Mouse (Mus musculus) neural tube, embryonic 15.5 days (tissue): Measurements from ENCODE around the gene Kif13a. TPM values are rescaled to one million over a fixed set of nuclear protein-coding genes. Genes with fewer than 3 reads are reported as not detected.

Experiments used
- ATAC-seq: fragments of 200-750 bp; cut with Nextera tagmentation; 2 replicates; pipeline ENCODE4 v1.8.0; 2017; ENCODE audit warnings: mild to moderate bottlenecking, moderate TSS enrichment, moderate library complexity; ENCODE audit not compliant: low FRiP score
- H3K27ac ChIP-seq: fragments of 300-500 bp; sonication (generic); replicated peaks from 2 replicates; pipeline ENCODE4 v1.5.1; 2015; ENCODE audit warnings: mild to moderate bottlenecking, inconsistent platforms
- H3K27me3 ChIP-seq: fragments of 300-500 bp; sonication (generic); replicated peaks from 2 replicates; pipeline ENCODE4 v1.6.1; 2015; ENCODE audit warnings: inconsistent platforms
- H3K36me3 ChIP-seq: fragments of 300-500 bp; sonication (generic); 2 replicates; pipeline ENCODE4 v1.6.1; 2015; ENCODE audit warnings: inconsistent platforms
- H3K4me1 ChIP-seq: fragments of 300-500 bp; sonication (generic); 2 replicates; pipeline ENCODE4 v1.6.1; 2015; ENCODE audit warnings: inconsistent platforms
- H3K4me2 ChIP-seq: fragments of 300-500 bp; sonication (generic); 2 replicates; pipeline ENCODE4 v1.6.1; 2015; ENCODE audit warnings: inconsistent platforms, mild to moderate bottlenecking, moderate library complexity
- H3K4me3 ChIP-seq: fragments of 300-500 bp; sonication (generic); replicated peaks from 2 replicates; pipeline ENCODE4 v1.5.1; 2015; ENCODE audit warnings: mild to moderate bottlenecking, inconsistent platforms
- H3K9ac ChIP-seq: fragments of 300-500 bp; sonication (generic); replicated peaks from 2 replicates; pipeline ENCODE4 v1.6.1; 2015; ENCODE audit warnings: mild to moderate bottlenecking, inconsistent platforms
- H3K9me3 ChIP-seq: fragments of 300-500 bp; sonication (generic); replicated peaks from 2 replicates; pipeline ENCODE4 v1.6.1; 2016; ENCODE audit warnings: inconsistent platforms
- WGBS: fragments of 180-500 bp; shearing (Covaris S2); methylation state at CpG from one replicate; pipeline ENCODE4 v1.1.7; 2015; ENCODE audit warnings: mixed read lengths; 5-methylcytosine and 5-hydroxymethylcytosine counted together
- polyA plus RNA-seq: library from polyadenylated mRNA; unstranded; fragments of >200 nt; fragmentation: Nextera tagmentation; extraction: Ambion mirVana; gene quantifications from 2 replicates; pipeline ENCODE4 v1.2.1, GENCODE M21; 2015

Kif13a gene
- polyA plus RNA-seq, 1 experiment from 2014 or later = 10.2 TPM

DNA sequence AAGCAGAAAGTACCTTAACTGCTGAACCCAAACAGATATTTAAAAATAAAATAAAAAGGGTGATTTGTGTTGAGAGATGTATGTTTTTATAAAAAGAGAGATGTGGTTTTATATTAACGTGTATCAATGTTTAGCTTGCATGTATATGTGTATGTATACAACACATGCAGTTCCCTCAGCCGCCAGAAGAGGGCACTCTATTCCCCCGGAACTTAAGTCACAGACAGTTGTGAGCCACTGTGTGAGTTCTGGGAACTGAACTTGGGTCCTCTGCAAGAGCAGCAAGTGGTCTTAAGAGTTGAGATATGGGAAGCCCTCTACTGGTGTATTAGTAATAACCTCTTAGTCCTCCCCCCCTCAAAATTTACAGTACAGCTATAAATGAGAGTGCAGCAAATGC, 96.7 kb downstream of the Kif13a start:
- Histone ChIP-seq H3K9ac (no peak overlapping the region), H3K36me3 (peaks cover 26% of the 10 kb centered on the region), H3K4me1 (no peaks in the 10 kb centered on the region), H3K4me3 (no peak overlapping the region), H3K27me3 (no peaks in the 10 kb centered on the region), H3K27ac (no peak overlapping the region), H3K9me3 (no peaks in the 10 kb centered on the region), H3K4me2 (no peak overlapping the region)
- no peak for ATAC-seq
- WGBS = 75% methylated on average over 3 of the region's 3 CpGs

DNA sequence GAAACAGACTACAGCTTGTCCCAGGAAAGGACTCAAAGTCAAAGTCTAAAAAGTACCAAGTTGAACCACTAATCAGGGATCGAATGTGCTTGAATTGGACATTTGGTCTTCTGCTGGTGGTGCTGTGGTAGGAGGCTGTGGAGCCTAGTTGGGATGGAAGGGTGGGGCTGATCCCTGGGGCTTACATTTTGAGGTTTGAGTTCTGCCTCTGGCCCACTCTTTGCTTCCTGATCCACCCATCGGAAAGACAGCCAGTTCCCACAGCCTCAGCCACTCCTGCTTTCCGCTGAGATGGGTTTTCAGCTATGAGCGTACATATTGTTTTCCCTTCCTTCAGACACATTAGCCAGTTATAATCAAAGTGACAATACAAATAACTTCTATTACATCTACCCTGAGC, 106.4 kb downstream of the Kif13a start:
- peaks cover 3% of the 10 kb centered on the region; the same call in 1 of the 2 replicates for H3K9me3 ChIP-seq
- no peaks in the 10 kb centered on the region for H3K27me3 ChIP-seq
- H3K4me2 ChIP-seq = no peak overlapping the region
- H3K27ac ChIP-seq = no peak overlapping the region
- H3K36me3 ChIP-seq = peaks cover 34% of the 10 kb centered on the region
- peaks cover 15% of the 10 kb centered on the region for H3K4me1 ChIP-seq
- no peak overlapping the region for H3K4me3 ChIP-seq
- WGBS = 96% methylated on average over 4 of the region's 4 CpGs
- H3K9ac ChIP-seq = no peak overlapping the region
- no peak for ATAC-seq

DNA sequence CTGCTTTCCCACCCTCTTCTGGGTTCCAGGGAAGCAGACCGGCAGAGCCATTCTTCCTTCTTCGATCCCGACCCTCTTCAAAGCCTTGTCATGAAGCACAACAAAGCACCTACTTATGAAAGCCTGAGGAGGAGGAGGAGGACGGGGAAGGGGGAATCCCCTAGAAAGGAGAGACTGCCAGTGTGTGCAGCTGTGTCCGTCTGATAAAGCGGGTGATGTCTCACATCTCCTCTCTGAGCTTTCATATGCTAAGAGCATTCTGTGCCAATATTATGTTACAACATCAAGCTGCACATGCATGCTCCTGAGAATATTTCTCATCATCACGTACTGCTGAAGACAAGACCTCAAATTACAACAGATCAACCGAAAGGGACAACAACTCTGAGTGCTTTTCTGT, 107.5 kb downstream of the Kif13a start:
- 81% methylated on average over 8 of the region's 8 CpGs for WGBS
- Histone ChIP-seq H3K9ac (no peak overlapping the region), H3K4me2 (no peak overlapping the region), H3K27me3 (no peaks in the 10 kb centered on the region), H3K9me3 (peaks cover 3% of the 10 kb centered on the region; the same call in 1 of the 2 replicates), H3K4me1 (peaks cover 17% of the 10 kb centered on the region), H3K36me3 (peaks cover 34% of the 10 kb centered on the region), H3K27ac (no peak overlapping the region), H3K4me3 (no peak overlapping the region)
- no peak for ATAC-seq

DNA sequence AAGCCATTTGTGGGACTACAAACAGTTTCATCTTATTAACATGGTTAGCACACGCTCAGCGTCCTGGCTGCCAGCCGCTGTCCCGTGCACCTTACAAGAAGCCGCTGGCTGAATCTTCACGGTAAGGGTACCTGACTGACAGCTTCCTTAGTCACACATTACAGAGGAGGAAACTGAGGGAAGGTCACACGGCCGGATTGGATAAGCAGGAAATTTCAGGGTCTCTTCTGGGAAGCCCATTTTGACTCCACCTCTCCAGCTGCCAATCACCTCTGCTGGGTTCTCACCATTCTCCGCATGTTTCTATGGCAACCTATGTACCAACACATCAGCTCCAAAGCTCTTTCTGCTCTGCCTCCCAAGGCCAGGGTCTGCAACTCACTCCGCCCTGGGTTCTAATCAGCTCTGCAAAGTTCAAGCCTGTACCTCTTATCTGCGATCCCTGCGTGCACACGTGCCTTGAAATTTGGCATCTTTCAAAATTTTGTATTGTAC, 109.9 kb downstream of the Kif13a start:
- peak overlapping the region; percentile 17 for H3K4me3 ChIP-seq
- peaks cover 21% of the 10 kb centered on the region for H3K36me3 ChIP-seq
- H3K9me3 ChIP-seq = no peaks in the 10 kb centered on the region
- peak overlapping the region; percentile 23; the same call in 1 of the 2 replicates for H3K9ac ChIP-seq
- H3K4me1 ChIP-seq = peaks cover 17% of the 10 kb centered on the region
- peak overlapping the region; percentile 56 for H3K27ac ChIP-seq
- H3K27me3 ChIP-seq = no peaks in the 10 kb centered on the region
- ATAC-seq = peak; percentile 61; the same call in 1 of the 2 replicates
- H3K4me2 ChIP-seq = peak overlapping the region; percentile 43
- WGBS = 53% methylated on average over 13 of the region's 13 CpGs

DNA sequence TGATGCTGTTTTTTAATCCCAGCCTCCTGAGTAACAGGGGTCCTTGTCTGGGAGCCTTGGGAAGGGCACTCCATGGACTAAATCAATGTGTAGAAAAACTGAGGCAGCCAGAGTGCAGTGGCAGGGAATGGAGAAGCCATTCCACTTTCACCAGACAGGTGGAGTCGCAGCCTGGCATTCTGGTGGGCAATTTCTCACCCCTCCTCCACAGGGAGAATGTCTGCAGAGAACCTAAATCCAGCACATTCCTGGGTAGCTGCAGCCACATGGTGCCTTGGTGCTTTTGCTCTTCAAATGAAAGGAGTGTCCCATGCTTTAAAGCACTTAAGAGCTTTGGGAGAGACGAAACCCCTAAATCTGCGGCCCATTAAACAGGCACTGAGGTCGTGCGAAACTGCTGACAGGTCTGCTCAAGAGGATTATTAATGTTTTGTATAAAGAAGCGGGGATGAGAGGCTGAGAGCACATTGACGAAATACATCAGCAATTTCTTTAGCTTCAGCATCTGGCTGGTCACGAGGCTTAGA, 110.4 kb downstream of the Kif13a start:
- ATAC-seq = peak; percentile 58
- H3K4me1 ChIP-seq = peaks cover 17% of the 10 kb centered on the region
- WGBS = 20% methylated on average over 8 of the region's 8 CpGs
- H3K4me2 ChIP-seq = peak overlapping the region; percentile 43
- H3K4me3 ChIP-seq = peak overlapping the region; percentile 17
- H3K27me3 ChIP-seq = no peaks in the 10 kb centered on the region
- peaks cover 18% of the 10 kb centered on the region for H3K36me3 ChIP-seq
- H3K9ac ChIP-seq = peak overlapping the region; percentile 23; the same call in 1 of the 2 replicates
- peak overlapping the region; percentile 56 for H3K27ac ChIP-seq
- H3K9me3 ChIP-seq = no peaks in the 10 kb centered on the region

DNA sequence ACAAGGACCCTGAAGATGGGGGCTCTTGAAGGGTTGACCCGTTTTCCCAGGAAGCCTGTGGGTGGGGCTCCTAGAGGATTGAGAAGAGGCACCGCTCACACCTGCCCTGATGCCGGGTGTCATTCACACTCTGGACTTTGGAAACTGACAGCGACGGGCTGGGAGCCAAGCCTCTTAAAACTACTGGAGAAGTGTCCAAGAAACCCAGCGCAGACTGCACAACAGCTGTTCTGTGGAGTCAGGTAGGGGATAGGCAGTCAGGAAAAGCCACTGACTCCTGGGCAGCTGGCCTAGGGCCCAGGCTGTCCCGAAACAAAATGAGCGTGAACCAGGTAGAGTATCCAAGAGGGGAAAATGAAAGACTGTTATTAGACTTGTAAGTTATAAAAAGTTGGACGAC, 111.3 kb downstream of the Kif13a start:
- Histone ChIP-seq H3K9me3 (no peaks in the 10 kb centered on the region), H3K4me3 (no peak overlapping the region), H3K27ac (no peak overlapping the region), H3K4me1 (peaks cover 17% of the 10 kb centered on the region), H3K36me3 (peaks cover 11% of the 10 kb centered on the region), H3K27me3 (no peaks in the 10 kb centered on the region), H3K9ac (no peak overlapping the region), H3K4me2 (no peak overlapping the region)
- no peak for ATAC-seq
- 83% methylated on average over 9 of the region's 9 CpGs for WGBS

DNA sequence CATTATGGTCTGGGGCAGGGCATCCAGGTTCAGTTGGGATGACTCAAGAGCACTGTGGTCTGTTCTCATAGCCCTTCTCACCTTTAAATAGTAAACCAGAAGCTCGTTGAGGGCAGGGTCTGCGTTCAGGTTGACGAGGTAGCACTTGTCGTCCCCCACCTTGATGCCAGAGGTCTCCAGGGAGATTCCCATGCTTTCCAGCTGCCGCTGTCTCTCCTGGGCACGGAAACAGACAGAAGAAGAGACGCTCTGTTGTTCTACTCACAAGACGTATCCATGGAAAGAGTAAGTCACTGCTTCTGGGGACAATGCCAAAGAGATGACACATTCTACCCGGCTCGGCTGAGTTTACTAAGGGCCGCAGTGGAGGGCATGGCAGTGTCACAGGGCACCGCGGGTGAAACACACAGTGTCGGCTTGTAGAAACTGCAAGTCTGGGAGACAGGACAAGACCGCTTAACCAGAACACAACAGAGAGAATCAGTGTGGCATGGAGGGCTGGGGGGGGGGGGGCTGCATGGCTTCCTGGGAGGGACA, 117.0 kb downstream of the Kif13a start:
- Histone ChIP-seq H3K9ac (no peak overlapping the region), H3K27me3 (no peaks in the 10 kb centered on the region), H3K4me2 (no peak overlapping the region), H3K4me3 (no peak overlapping the region), H3K36me3 (peaks cover 27% of the 10 kb centered on the region), H3K9me3 (no peaks in the 10 kb centered on the region), H3K27ac (no peak overlapping the region), H3K4me1 (no peaks in the 10 kb centered on the region)
- WGBS = 90% methylated on average over 15 of the region's 15 CpGs
- no peak for ATAC-seq

DNA sequence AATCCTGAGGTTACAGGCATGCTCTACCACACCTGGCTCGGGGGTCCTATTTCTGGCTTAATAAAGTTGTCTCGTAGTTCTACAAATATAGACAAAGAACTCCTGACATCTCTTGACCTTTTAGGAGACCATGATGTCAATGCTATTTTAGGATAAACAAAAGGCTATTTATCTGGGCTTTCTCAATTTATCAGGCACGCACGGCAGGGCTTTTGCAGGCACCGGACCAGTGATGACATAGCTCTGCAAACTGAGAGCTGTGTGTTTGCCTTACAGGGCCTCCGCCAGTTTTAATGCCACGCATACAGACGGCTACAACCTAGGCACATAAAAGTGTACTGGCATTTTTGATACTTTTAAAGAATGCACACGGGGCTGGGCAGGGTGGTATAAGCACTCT, 118.0 kb downstream of the Kif13a start:
- Histone ChIP-seq H3K4me2 (no peak overlapping the region), H3K27me3 (no peaks in the 10 kb centered on the region), H3K4me3 (no peak overlapping the region), H3K4me1 (no peaks in the 10 kb centered on the region), H3K9ac (no peak overlapping the region), H3K27ac (no peak overlapping the region), H3K9me3 (no peaks in the 10 kb centered on the region), H3K36me3 (peaks cover 27% of the 10 kb centered on the region)
- WGBS = 73% methylated on average over 9 of the region's 9 CpGs
- no peak for ATAC-seq

DNA sequence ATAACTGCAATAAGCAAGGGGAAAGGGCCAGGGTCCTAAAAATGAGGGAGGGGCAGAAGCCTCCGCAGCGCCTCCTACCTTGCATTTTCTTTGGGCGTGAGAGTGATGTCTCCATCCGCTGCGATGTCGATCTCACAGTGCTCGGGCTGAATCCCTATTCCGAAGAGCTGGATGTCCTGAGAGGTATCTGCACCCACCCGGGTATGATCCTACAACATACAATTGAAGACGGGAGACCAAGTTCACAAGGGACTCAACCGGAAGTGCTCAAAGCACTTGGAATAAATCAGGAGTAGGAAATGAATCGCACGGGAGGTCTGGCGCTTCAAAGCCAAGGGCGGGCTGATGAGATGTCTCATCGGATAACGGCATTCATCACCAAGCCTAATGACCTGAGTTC, 119.1 kb downstream of the Kif13a start:
- Histone ChIP-seq H3K4me3 (no peak overlapping the region), H3K9me3 (no peaks in the 10 kb centered on the region), H3K36me3 (peaks cover 27% of the 10 kb centered on the region), H3K4me1 (no peaks in the 10 kb centered on the region), H3K9ac (no peak overlapping the region), H3K27ac (no peak overlapping the region), H3K27me3 (no peaks in the 10 kb centered on the region), H3K4me2 (no peak overlapping the region)
- no peak for ATAC-seq
- 97% methylated on average over 17 of the region's 17 CpGs for WGBS

DNA sequence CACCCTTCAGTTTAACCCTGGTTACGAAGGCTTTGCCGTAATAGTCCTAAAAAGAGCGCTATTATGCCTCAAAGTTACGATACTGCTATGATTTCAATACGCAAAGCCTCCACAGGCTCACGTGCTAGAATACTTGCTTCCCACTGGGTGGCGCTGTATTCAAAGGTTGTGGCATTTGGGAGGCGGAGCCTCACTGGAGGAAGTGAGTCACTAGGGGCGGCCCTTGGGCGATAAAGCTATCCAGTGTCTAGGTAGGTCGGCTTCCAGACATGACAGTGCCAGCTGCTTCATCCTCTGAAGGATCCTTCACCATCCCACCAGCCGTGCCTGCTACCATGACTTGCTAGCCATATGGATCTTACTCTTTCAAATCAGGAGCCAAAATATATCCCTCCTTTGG, 119.6 kb downstream of the Kif13a start:
- Histone ChIP-seq H3K27me3 (no peaks in the 10 kb centered on the region), H3K9me3 (no peaks in the 10 kb centered on the region), H3K4me2 (no peak overlapping the region), H3K9ac (no peak overlapping the region), H3K36me3 (peaks cover 27% of the 10 kb centered on the region), H3K4me3 (no peak overlapping the region), H3K27ac (no peak overlapping the region), H3K4me1 (no peaks in the 10 kb centered on the region)
- no peak for ATAC-seq
- 91% methylated on average over 12 of the region's 12 CpGs for WGBS

DNA sequence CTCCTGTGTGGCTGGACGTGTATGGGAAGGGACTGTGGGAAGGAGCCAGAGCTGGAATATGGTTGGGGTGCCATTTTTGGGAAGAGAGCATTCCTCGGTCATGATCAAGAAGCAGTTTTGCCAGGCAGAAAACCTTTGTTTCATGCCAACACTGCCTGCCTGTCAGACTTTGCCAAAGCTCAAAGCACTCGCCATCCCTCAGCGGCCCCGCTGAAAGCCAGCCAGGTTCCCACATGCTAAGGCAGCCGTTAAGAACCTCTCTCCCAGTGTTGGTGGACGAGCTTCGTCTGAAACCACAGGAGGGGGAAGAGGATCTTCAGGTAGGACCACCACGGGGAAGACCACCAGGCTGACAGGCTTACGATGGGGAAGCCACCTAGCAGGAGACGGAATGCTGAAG, 121.8 kb downstream of the Kif13a start:
- H3K4me1 ChIP-seq = no peaks in the 10 kb centered on the region
- no peak overlapping the region for H3K4me2 ChIP-seq
- H3K36me3 ChIP-seq = peaks cover 21% of the 10 kb centered on the region
- WGBS = 88% methylated on average over 11 of the region's 11 CpGs
- H3K27me3 ChIP-seq = no peaks in the 10 kb centered on the region
- H3K4me3 ChIP-seq = no peak overlapping the region
- no peak overlapping the region for H3K27ac ChIP-seq
- H3K9me3 ChIP-seq = no peaks in the 10 kb centered on the region
- no peak for ATAC-seq
- no peak overlapping the region for H3K9ac ChIP-seq

DNA sequence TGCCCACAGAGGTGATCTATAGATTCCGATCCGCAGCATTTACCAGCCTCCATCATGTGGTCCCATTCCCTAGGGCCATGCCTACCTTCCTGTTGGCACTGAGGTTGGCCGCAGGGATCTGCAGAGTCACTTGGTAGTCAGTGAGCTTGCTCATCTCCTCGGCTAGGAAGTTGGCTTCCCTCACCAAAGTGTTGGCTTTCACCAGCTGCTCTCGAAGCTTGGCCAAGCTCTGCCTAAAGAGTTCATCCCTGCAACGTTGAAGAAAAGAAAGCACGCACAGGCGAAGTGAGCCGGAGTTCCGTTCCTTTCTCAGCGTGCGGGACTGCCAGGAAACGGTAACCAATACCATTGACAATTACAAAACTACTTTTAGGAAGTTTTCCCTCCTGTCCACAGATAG, 128.5 kb downstream of the Kif13a start:
- ATAC-seq = no peak
- no peak overlapping the region for H3K9ac ChIP-seq
- WGBS = 96% methylated on average over 13 of the region's 13 CpGs

More for the DNA sequence above, 128.5 kb downstream of the Kif13a start:
- no peak overlapping the region for H3K27ac ChIP-seq
- H3K9me3 ChIP-seq = no peaks in the 10 kb centered on the region
- H3K4me1 ChIP-seq = no peaks in the 10 kb centered on the region
- peaks cover 23% of the 10 kb centered on the region for H3K36me3 ChIP-seq
- H3K27me3 ChIP-seq = no peaks in the 10 kb centered on the region
- no peak overlapping the region for H3K4me3 ChIP-seq
- H3K4me2 ChIP-seq = no peak overlapping the region
